Mouse (Mus musculus): Measurements from ENCODE around the gene Upk3a. TPM values are rescaled to one million over a fixed set of nuclear protein-coding genes. Genes with fewer than 3 reads are reported as not detected.

Gene Upk3a
- total and polyA plus RNA-seq, 3 experiments = not detected

DNA sequence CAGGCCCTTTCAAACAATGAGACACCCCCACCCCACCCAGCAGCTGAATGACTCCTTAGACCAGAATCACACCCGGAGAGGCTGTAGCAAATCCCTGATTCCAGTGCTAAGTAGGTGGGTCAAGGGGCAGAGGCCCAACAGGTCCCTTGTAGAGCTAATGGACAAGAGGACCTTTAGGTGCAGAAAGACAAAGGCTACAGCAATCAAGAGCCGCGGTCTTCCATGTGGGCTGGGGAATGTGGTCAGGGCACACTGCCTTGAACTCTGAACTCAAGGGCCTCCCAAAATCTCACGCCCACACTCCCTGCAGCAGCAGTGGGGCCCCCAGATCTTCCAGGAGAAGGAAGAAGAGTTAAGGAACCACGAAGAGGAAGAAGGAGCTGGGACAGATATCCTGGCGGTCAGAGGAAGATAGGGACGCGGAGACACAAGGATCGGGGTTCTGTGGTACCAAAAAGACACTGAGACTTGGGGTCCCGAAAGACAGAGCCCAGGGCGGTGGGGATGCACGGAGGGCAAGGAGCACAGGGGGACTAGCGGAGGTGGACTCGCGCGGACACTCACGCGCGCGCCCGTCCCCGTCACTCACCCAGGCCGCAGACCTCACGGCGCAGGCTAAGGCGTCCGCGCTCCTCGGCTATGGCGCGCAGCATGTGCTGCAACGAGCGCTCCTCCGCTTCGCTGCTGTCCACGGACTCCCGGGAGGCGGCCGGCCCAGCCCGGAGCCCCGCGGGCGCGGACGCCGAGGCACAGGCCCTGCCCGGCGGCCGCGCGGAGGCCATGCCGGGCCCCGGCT lies 29.7 kb upstream of the Upk3a start:
- Histone ChIP-seq H3K36me3 (replicated peaks) (peaks cover 34% of the 10 kb centered on the region), H3K27me3 (ENCODE audit: insufficient read depth, low read length) (no peaks in the 10 kb centered on the region), H3K4me3 (ENCODE audit: low read depth, low read length) (peak overlapping the region; percentile 91), H3K9me3 (replicated peaks) (no peaks in the 10 kb centered on the region), H3K4me1 (ENCODE audit: insufficient read depth, low read depth, low read length) (peaks cover 36% of the 10 kb centered on the region)
- TF ChIP-seq CTCF (IDR thresholded peaks at IDR 0.05; ENCODE audit: low read depth, low read length) (no peak), TAL1 (conservative IDR thresholded peaks at IDR 0.05; ENCODE audit: low read depth, low read length) (no peak), GATA2 (IDR thresholded peaks at IDR 0.05; ENCODE audit: borderline replicate concordance, low read depth, low read length) (no peak), POLR2AphosphoS5 (IDR thresholded peaks at IDR 0.05; ENCODE audit: insufficient replicate concordance, low read depth, low read length) (no peak), GATA1 (IDR thresholded peaks at IDR 0.05; ENCODE audit: borderline replicate concordance, low read length) (no peak)
- peak; percentile 55 for DNase-seq (ENCODE audit: low spot score)
- ATAC-seq (ENCODE audit: extremely low read depth, insufficient number of reproducible peaks, low FRiP score, poor library complexity, severe bottlenecking) = no peak

GRCm38 (mm10) chr15:84987874-84988825 lies 28.8 kb upstream of the Upk3a start, which contains the start of gene 5031439G07Rik:
Gene 5031439G07Rik, minus strand, starts transcription at chr15:84988551.
- peaks cover 33% of the 10 kb centered on the region for H3K4me1 ChIP-seq (ENCODE audit: insufficient read depth, low read depth, low read length)
- H3K36me3 ChIP-seq (replicated peaks) = peaks cover 27% of the 10 kb centered on the region
- DNase-seq (ENCODE audit: low spot score) (peak; percentile 88), ATAC-seq (ENCODE audit: extremely low read depth, insufficient number of reproducible peaks, low FRiP score, poor library complexity, severe bottlenecking) (peak; percentile 94)
- no peak for TF ChIP-seq GATA1 (IDR thresholded peaks at IDR 0.05; ENCODE audit: borderline replicate concordance, low read length)
- TF ChIP-seq POLR2AphosphoS5 (IDR thresholded peaks at IDR 0.05; ENCODE audit: insufficient replicate concordance, low read depth, low read length) = no peak
- no peak for TF ChIP-seq TAL1 (conservative IDR thresholded peaks at IDR 0.05; ENCODE audit: low read depth, low read length)
- TF ChIP-seq GATA2 (IDR thresholded peaks at IDR 0.05; ENCODE audit: borderline replicate concordance, low read depth, low read length) = no peak
- no peak for TF ChIP-seq CTCF (IDR thresholded peaks at IDR 0.05; ENCODE audit: low read depth, low read length)
- no peaks in the 10 kb centered on the region for H3K27me3 ChIP-seq (ENCODE audit: insufficient read depth, low read length)
- H3K4me3 ChIP-seq (ENCODE audit: low read depth, low read length) = peak within 1 kb of the TSS; percentile 91
- H3K9me3 ChIP-seq (replicated peaks) = no peaks in the 10 kb centered on the region

DNA sequence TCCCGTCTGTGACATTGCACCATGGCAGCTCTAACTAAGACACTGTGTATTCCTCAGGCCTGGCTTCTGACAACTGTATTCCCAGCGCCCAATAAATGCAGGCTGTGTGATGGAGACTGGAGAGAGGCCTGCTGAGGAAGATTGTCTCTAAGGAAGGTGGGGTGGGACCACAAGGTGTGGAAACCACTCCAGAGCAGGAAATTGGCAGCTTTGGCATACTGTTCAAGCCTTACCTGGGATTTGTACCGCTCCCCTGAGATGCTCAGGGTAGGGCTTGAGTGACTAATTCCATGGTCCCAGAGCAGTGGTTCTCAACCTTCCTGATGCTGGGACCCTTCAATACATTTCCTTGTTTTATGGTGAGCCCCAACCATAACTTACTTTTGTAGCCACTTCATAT lies 27.8 kb upstream of the Upk3a start:
- no peaks in the 10 kb centered on the region for H3K9me3 ChIP-seq (replicated peaks)
- H3K27me3 ChIP-seq (ENCODE audit: insufficient read depth, low read length) = no peaks in the 10 kb centered on the region; the same call in 1 of the 2 replicates
- TF ChIP-seq GATA2 (IDR thresholded peaks at IDR 0.05; ENCODE audit: borderline replicate concordance, low read depth, low read length) = no peak
- TF ChIP-seq CTCF (IDR thresholded peaks at IDR 0.05; ENCODE audit: low read depth, low read length) = no peak
- TF ChIP-seq POLR2AphosphoS5 (IDR thresholded peaks at IDR 0.05; ENCODE audit: insufficient replicate concordance, low read depth, low read length) = no peak
- TF ChIP-seq TAL1 (conservative IDR thresholded peaks at IDR 0.05; ENCODE audit: low read depth, low read length) = no peak
- no peak for TF ChIP-seq GATA1 (IDR thresholded peaks at IDR 0.05; ENCODE audit: borderline replicate concordance, low read length)
- H3K4me3 ChIP-seq (ENCODE audit: low read depth, low read length) = no peak overlapping the region
- DNase-seq (ENCODE audit: low spot score) (no peak), ATAC-seq (ENCODE audit: extremely low read depth, insufficient number of reproducible peaks, low FRiP score, poor library complexity, severe bottlenecking) (no peak)
- H3K36me3 ChIP-seq (replicated peaks) = peaks cover 18% of the 10 kb centered on the region
- H3K4me1 ChIP-seq (ENCODE audit: insufficient read depth, low read depth, low read length) = peaks cover 33% of the 10 kb centered on the region

- Histone ChIP-seq H3K4me3 (ENCODE audit: low read depth, low read length) (no peak overlapping the region), H3K27me3 (ENCODE audit: insufficient read depth, low read length) (peaks cover 3% of the 10 kb centered on the region; the same call in 1 of the 2 replicates), H3K9me3 (replicated peaks) (no peaks in the 10 kb centered on the region), H3K36me3 (replicated peaks) (peaks cover 13% of the 10 kb centered on the region), H3K4me1 (ENCODE audit: insufficient read depth, low read depth, low read length) (peaks cover 38% of the 10 kb centered on the region)
- ATAC-seq (ENCODE audit: extremely low read depth, insufficient number of reproducible peaks, low FRiP score, poor library complexity, severe bottlenecking) (no peak), DNase-seq (ENCODE audit: low spot score) (no peak)
- TF ChIP-seq POLR2AphosphoS5 (IDR thresholded peaks at IDR 0.05; ENCODE audit: insufficient replicate concordance, low read depth, low read length) = no peak
- no peak for TF ChIP-seq GATA2 (IDR thresholded peaks at IDR 0.05; ENCODE audit: borderline replicate concordance, low read depth, low read length)
- TF ChIP-seq CTCF (IDR thresholded peaks at IDR 0.05; ENCODE audit: low read depth, low read length) = no peak
- TF ChIP-seq TAL1 (conservative IDR thresholded peaks at IDR 0.05; ENCODE audit: low read depth, low read length) = no peak
- no peak for TF ChIP-seq GATA1 (IDR thresholded peaks at IDR 0.05; ENCODE audit: borderline replicate concordance, low read length)
Observed at GRCm38 (mm10) chr15:84989771-84990170, 27.2 kb upstream of the Upk3a start.

GRCm38 (mm10) chr15:84994498-84994897 lies 22.4 kb upstream of the Upk3a start:
- TF ChIP-seq GATA1 (IDR thresholded peaks at IDR 0.05; ENCODE audit: borderline replicate concordance, low read length) (no peak), POLR2AphosphoS5 (IDR thresholded peaks at IDR 0.05; ENCODE audit: insufficient replicate concordance, low read depth, low read length) (no peak), TAL1 (conservative IDR thresholded peaks at IDR 0.05; ENCODE audit: low read depth, low read length) (no peak), CTCF (IDR thresholded peaks at IDR 0.05; ENCODE audit: low read depth, low read length) (no peak), GATA2 (IDR thresholded peaks at IDR 0.05; ENCODE audit: borderline replicate concordance, low read depth, low read length) (no peak)
- Histone ChIP-seq H3K27me3 (ENCODE audit: insufficient read depth, low read length) (peaks cover 11% of the 10 kb centered on the region; the same call in 1 of the 2 replicates), H3K4me1 (ENCODE audit: insufficient read depth, low read depth, low read length) (peaks cover 10% of the 10 kb centered on the region), H3K36me3 (replicated peaks) (no peaks in the 10 kb centered on the region), H3K4me3 (ENCODE audit: low read depth, low read length) (no peak overlapping the region), H3K9me3 (replicated peaks) (no peaks in the 10 kb centered on the region)
- no peak for DNase-seq (ENCODE audit: low spot score)
- ATAC-seq (ENCODE audit: extremely low read depth, insufficient number of reproducible peaks, low FRiP score, poor library complexity, severe bottlenecking) = no peak
